Mouse (Mus musculus): ENCODE results near the gene Rsbn1l. TPM values are rescaled to one million over a fixed set of nuclear protein-coding genes. Genes with fewer than 3 reads are reported as not detected.

The Rsbn1l gene
- total RNA-seq, 2 experiments from 2014 or later: 6.4 to 7.8 TPM

DNA sequence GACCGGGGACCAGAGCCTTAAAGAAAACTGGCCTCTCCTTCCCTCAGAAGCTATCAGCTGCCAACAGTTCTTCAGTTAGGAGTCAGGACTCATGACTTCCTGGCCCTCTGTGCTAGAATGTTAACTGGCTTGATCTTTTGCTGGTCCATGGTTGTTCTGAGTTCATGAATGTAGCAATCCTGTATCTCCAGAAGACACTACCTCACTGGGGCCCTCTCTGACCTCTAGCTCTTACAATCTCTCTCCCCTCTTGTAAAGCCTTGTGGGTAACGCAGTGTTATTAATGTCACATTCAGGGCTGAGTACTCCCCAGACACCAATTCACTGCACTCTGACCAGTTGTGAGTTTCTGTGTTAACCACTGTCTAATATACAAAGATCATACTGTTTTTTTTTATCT lies 51.6 kb downstream of the Rsbn1l start:
- DNase-seq: no peak

DNA sequence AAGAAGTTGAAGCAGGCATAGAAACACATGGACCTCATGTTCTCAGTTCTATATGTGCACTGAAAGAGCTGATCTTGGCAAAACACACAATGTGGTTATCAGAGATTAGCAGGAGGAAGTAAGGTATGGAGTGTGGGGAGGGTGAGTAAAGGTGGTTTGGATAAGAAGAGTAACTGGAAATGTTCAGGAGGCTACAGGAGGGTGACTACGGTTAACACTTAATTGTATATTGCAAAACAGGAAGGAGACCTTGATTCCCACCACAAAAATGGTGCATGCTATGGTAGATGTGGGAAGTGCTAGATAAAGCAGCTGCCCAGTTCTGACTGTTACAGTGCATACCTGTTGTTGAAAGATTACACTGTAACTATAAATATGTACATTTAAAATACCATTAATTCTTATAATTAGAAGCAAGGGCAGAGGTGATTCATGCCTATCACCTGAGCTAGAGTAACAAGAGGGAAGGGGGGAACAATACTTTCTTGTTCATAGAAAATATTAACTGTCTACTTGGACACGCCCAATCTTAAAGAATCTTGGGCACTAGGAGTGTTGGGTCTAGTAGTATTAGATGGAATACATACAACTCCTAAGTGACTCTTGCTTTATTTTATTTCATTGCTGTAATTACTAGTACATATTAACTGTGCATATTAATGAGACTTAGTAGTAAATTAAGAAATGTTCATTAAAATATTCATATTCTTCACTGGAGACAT lies 58.6 kb downstream of the Rsbn1l start:
- no peak for DNase-seq

DNA sequence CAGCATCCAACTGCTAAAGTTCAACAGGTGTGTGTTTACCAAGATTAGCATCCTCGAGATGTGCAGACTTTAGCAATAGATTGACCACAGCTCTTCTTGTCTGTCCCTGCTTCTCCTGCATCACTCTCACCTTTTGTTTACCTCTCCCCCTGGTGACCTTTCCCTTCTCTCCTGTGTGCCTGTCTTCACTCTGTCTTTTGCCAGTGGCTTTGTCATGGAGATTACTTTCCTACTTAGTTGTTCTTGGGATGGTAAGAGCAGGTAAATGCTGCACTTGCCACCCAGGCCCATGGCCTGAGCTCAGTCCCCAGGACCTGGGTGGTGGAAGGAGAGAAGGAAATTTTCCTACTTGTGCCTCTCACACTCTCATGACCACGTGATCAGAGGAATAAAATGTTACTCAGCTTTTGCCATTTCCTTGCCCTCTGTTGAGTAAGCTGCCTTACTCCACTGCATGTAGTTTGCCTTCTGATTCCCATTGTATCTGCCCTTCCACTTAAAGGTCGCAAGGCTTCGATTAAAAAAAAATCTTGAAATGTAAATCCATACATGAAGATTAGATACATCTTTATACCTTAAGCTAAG lies 72.1 kb downstream of the Rsbn1l start:
- no peak for DNase-seq

DNA sequence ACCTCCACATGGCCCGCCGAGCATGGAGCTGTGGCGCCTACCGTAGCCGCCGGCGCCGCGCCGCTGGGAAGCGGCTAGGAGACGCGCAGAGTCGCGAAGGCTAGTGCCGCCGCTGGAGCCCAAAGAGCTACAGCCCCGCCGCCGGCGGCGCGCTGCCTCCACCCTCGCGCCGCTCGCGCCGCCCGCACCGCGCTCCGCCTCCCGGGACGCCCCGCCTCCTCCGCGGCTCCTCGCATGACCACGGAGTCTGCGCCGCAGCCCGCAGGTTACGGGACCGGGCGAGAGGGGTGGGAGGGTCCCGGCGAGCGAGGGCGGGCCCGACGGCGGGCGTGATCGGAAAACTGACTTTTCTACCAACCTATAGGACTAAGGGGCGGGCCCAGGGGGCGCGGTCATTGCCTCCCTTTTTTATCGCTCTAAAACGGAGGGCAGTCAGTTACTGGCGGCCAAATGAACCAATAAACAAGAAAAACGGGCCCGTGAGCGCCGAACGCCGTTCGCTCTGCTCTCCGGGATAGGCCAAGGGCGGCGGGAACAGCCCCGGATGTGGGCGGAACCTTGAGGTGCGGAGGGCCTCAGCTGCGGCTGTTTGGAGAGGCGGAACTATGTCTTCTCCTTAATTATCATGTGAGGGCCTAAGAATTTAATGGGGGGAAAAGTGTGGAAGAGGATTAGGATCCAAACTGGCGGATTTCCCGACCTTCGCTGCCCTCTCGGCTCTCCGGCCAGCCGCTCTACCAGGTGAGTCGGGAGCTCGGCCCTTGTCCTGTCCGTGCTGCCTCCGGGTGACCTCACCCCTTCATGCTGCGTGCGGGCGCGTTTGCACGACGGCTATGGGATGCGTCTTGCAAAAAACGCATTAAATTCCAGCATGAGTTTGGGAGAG lies 74.0 kb downstream of the Rsbn1l start, which contains the start of the genes Phtf2 and Tmem60:
Gene Phtf2 (minus strand): TSS at position 210 of the 886 bp plus-strand sequence.
Gene Tmem60 (plus strand): TSS at position 277 of the 886 bp plus-strand sequence.
- peak; percentile 100 for DNase-seq

DNA sequence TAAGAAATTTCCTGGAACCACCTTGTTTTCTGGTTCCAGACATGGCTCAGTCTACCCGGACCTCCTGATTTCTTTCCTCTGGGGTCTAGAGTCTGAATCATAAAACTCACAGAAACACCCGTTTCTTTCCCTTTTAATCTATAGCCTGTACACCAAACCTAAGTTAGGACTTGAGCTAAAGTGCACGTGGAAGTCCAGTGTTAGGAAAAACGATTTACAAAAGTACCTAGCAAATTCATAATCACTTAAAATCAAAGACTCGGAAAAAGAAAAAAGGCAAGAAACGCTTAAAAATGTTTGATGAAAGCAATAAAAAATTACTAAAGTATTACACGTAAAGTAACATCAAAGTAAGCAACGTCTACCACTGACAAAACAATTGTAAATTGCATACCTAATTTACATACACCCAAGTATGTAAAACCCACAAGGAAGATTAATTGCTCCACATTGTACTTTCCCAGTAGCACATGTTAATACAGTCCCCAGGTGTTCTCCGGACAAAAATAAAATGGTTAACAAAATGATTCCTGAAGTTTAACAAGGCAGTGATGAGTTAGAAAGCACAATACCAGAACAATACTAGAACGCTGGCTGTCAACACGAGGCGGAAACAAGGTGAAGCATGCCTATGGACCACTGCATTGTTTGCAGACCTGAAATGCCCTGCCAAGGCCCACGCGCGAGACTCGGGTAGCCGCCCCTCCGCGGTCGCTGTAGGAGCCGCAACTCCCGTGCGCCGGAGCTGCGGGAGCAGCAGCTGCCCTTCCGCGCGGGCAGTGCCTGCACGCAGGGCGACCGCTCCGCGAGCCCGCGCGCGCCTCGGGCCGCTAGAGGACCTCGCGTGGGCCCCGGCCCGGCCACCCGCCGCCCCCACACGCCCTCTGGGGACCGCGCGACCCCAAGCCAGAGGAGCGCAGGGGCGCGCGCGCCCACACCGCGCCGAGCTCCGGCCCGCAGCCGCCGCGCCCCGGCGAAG lies 75.1 kb downstream of the Rsbn1l start:
- DNase-seq: peak; percentile 56

DNA sequence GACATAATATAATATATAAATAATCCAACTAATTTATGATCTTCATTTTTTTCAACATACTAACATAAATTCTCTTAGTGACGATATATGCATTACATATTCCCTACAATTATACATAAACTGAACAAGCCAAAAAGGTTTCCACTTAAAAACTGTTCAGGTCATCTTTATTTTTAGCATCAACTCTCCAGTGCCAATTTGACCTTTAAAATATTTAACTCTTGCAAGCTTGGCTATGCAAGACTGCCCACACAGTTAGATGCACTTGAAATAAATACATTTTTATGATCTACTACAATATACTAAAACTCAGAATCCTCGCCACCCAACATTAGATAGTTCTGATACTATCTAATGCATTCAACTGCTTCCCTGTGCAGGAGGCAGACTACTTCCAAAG lies 75.8 kb downstream of the Rsbn1l start:
- no peak for DNase-seq

DNA sequence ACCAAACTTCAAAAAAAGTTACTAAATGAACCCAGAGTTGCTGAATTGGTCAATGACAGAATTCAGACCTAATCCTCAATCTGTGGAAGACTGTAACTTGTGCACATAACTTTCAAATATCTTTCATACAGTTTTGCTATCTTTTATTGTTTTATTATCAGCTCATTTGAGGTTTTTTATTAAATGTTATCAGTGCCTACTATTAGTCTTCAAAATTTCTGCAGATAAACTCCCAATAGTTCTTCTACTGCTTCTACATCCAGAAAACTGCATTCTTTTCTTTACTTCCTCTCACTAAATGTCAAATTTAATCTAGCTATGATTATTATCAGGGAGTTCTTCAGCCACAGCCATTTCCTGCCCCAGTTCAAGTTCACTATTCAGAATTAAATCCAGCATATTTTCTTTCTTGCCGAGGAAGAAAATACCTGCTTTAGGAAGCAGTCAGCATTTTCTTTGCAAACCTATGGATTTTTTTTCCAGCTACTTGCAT lies 79.2 kb downstream of the Rsbn1l start:
- DNase-seq: no peak

DNA sequence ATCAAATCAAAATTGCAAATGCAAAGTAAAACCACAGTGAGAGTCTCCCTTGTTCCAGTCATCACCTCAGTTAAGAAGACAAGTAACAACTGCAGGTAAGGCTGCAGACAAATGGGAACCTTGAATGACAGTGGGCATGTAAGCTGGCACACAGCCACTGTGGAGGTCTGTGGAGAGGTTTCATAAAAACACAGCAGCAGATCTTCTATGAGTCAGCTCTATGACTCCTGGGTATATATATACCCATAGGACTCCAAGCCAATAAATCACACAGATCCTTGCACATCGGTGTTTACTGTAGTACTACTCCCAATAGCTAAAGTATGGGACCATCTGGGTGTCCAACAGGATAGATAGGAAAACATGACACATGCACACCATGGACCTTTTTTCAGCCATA lies 83.1 kb downstream of the Rsbn1l start:
- no peak for DNase-seq

DNA sequence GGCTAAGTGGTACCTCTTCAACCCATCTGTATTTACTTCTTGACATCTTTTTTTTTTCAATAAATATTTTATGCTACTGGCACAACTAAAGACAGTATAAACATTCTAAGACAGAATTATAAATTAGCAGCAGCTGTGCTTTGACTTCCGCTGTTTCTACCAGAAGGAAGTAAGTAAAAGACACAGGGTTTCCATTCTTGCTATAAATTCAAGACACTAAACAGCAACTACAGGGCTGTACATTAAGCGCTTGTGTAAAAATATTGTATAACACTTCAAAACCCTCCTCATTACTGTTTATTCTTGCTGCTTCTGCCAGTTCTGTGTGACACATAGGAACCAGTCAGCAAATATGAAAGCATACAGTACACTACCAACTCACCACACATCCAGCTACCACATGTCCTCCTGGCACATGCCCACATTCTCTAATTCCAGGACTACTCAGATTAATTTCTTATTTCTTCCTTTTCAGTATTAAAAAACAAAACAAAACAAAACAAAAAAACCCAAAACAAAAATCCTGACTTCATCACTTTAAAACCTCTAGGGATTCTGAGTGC lies 90.9 kb downstream of the Rsbn1l start:
- DNase-seq: no peak

DNA sequence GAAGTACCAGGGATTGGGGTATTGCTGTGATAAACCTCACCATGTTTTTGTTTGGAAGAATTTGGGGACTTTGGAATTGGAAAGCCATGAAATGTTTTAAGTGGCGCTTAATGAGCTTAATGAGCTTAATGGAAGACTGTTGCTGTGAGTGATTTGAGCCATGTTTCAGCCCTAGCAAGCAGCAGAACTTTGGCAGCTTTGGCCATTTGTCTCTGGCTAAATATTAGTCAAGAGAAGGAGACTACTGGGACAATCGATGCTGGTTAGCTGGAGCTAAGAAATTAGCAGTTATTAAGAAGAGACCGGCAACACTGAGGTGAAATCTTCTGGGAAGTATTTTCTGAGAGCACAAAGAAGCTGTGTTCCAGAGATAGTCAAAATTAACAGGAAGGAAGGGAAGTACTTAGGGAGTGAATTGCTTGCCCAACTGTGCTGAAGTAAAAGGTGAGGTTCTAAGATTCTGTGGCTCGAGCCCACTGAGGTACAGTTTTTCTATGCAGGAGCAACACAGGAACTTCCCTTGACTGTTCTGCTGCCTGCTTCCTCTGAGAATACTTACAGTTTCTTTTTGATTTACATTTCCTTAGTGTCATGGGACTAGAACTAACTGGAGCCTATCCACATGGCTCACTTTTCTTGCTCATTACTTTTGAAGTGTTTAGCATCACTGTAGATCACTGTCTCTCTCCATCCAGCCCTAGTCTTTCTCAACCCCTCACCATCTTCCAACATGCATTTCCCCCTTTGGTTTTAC lies 91.8 kb downstream of the Rsbn1l start:
- no peak for DNase-seq

DNA sequence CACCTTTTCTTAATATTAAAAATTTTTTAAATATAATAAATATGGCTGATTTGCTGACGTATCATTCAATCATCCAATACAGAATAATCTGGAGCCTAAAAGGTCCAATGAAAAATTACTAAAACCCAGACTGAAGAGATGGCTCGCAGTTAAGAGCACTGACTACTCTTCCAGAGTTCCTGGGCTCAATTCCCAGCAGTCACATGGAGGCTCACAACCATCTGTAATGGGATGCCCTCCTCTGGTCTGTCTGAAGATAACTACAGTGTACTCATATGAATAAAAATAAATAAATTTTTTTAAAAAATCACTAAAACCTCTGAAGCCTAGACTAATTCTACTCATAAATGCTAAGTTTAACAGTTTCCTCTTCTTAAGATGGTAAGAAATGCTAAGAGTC lies 94.3 kb downstream of the Rsbn1l start:
- no peak for DNase-seq

DNA sequence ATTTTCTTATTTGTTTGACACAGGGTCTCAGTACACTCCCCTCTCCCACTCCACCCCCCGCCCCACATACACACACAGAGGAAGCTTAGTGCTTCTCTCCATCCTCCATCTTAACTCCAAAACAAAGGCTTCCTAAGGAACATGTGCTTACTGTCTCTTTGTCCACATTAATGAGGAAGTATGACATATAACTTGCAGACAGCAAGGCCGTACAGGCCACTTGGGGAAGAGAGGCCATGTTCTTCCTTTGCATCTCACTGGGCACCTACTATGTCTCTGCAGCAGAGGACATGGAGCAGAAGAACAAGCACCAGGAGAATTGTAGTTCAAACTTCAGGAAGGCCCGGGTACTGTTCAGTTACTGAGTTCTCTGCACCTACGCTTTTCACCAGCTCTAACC lies 95.6 kb downstream of the Rsbn1l start:
- DNase-seq: no peak

DNA sequence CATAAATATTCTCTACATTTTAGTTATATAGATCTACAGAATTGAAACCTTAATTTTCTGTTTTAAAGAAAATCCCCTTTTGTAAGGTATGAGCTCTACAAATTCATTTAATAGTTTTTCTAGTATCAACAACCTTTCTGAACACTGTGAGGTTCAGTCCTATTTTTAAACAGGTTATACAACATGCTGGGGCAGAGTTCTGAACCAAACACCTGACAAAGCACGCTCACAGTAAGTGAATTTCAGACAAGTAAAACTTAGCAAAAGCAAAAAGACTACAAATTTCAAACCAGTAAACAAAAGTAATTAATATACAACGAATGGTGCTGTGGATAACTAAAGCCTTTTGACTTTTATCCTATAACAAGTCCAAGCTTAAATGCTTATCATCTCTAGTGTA lies 97.8 kb downstream of the Rsbn1l start:
- DNase-seq: no peak

DNA sequence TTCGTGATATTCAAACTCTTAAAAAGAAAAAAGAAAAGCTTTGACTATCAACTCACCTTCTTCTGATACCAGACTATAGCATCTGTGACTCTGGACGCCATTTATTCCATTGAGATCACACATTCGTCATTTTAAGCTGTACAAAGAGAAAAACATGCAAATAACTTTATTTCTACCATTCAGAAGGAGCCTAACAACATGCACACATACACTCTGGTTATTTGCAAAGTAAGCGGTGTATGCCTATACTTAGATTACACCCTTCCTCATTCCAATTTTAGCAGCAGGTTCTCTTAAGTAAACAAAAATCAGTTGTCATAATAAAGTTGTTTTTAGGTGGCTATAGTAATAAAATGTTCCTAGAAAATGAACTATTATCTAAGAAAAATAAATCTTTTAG lies 101.1 kb downstream of the Rsbn1l start:
- DNase-seq: no peak

DNA sequence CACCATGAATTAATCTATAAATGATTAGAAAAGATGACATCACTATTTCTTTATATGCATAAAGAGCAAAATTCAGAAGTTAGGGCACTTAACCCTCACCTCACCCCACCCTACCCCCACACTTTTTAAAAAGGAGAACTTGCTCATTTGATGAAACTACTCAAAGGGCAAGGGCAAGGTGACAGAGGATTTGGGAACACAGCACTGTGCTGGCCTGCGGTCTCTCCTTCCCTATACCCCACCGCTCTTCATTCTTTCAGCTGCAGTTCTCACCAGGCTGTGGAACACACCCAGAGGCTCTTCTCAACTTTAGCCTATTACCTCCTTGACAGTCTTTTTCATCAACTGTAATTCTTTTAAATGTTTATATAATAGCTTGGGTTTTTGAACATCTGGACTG lies 109.2 kb downstream of the Rsbn1l start:
- DNase-seq: no peak

DNA sequence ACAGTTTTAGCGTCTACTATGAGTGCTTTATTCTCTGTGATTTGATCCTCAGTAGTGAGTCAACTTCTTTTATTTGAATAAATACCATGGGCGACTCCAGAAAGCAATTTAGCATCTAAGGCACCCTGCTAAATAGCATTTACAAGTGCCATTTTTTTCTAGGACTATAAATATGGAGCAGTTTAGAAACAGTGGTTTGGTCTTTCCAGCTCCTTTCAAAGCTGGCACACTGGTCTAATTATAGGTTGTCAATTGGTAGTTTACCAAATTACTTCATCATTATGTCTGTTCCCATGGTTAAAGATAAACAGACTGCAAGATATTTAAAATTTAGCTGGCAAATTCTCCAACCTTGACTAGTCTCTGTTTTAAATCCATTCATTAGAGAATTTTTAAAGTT lies 112.4 kb downstream of the Rsbn1l start:
- DNase-seq: no peak

DNA sequence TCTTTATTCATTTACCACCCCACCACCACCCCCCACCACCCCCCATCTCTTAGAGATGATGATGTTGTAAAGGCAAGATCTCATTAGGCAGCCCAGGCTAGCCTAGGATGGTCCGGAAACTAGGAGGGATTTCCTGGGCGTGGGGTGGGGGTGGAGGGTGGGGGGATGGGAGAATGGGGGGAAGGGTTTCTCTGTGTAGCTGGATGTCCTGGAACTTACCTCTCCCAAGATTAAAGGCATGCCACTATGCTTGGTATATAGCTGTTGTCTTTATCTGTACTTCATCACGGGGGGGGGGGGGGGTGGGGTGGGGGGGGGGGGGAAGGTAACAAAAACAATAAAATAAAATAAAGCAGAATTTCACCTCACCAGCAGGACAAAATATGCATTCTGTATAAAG lies 112.8 kb downstream of the Rsbn1l start:
- no peak for DNase-seq
